Mouse (Mus musculus): ENCODE results near the gene Tmem184b. TPM values are rescaled to one million over a fixed set of nuclear protein-coding genes. Genes with fewer than 3 reads are reported as not detected.

Gene Tmem184b
- polyA plus RNA-seq, 1 experiment from 2014 or later: 63.1 TPM

- H3K9ac ChIP-seq (ENCODE audit: low read depth, low read length): no peak overlapping the region
- no peaks in the 10 kb centered on the region for H3K27me3 ChIP-seq (ENCODE audit: control insufficient read depth, insufficient read depth, low read length)
- 73% methylated on average over 21 of the region's 21 CpGs for WGBS
- no peaks in the 10 kb centered on the region for H3K9me3 ChIP-seq (ENCODE audit: control insufficient read depth, low read length)
- H3K4me2 ChIP-seq (replicated peaks; ENCODE audit: low read depth, low read length): no peak overlapping the region
- peaks cover 28% of the 10 kb centered on the region for H3K4me1 ChIP-seq (ENCODE audit: control insufficient read depth, insufficient read depth, low read length)
- ATAC-seq (ENCODE audit: low FRiP score, low TSS enrichment): no peak
- H3K36me3 ChIP-seq (ENCODE audit: control insufficient read depth, insufficient read depth, low read length): peaks cover 91% of the 10 kb centered on the region
- H3K4me3 ChIP-seq (ENCODE audit: low read length): no peak overlapping the region
- H3K27ac ChIP-seq (ENCODE audit: low read depth, low read length): peak overlapping the region; percentile 82; the same call in 1 of the 2 replicates
Observed at GRCm38 (mm10) chr15:79432892-79433291, 29.5 kb upstream of the Tmem184b start.

GRCm38 (mm10) chr15:79432328-79432727, 29.0 kb upstream of the Tmem184b start:
- Histone ChIP-seq H3K27ac (ENCODE audit: low read depth, low read length) (peak overlapping the region; percentile 82), H3K27me3 (ENCODE audit: control insufficient read depth, insufficient read depth, low read length) (no peaks in the 10 kb centered on the region), H3K4me2 (replicated peaks; ENCODE audit: low read depth, low read length) (no peak overlapping the region), H3K36me3 (ENCODE audit: control insufficient read depth, insufficient read depth, low read length) (peaks cover 91% of the 10 kb centered on the region), H3K4me3 (ENCODE audit: low read length) (no peak overlapping the region), H3K9ac (ENCODE audit: low read depth, low read length) (no peak overlapping the region), H3K4me1 (ENCODE audit: control insufficient read depth, insufficient read depth, low read length) (peaks cover 23% of the 10 kb centered on the region), H3K9me3 (ENCODE audit: control insufficient read depth, low read length) (no peaks in the 10 kb centered on the region)
- no peak for ATAC-seq (ENCODE audit: low FRiP score, low TSS enrichment)
- 84% methylated on average over 11 of the region's 11 CpGs for WGBS

GRCm38 (mm10) chr15:79431925-79432324, 28.6 kb upstream of the Tmem184b start:
- H3K9me3 ChIP-seq (ENCODE audit: control insufficient read depth, low read length): no peaks in the 10 kb centered on the region
- no peak overlapping the region for H3K4me3 ChIP-seq (ENCODE audit: low read length)
- no peak overlapping the region for H3K4me2 ChIP-seq (replicated peaks; ENCODE audit: low read depth, low read length)
- ATAC-seq (ENCODE audit: low FRiP score, low TSS enrichment): no peak
- H3K27me3 ChIP-seq (ENCODE audit: control insufficient read depth, insufficient read depth, low read length): no peaks in the 10 kb centered on the region
- H3K27ac ChIP-seq (ENCODE audit: low read depth, low read length): peak overlapping the region; percentile 82
- peaks cover 90% of the 10 kb centered on the region for H3K36me3 ChIP-seq (ENCODE audit: control insufficient read depth, insufficient read depth, low read length)
- 58% methylated on average over 7 of the region's 7 CpGs for WGBS
- H3K4me1 ChIP-seq (ENCODE audit: control insufficient read depth, insufficient read depth, low read length): peaks cover 21% of the 10 kb centered on the region
- H3K9ac ChIP-seq (ENCODE audit: low read depth, low read length): no peak overlapping the region

GRCm38 (mm10) chr15:79430461-79431000, 27.2 kb upstream of the Tmem184b start:
- 74% methylated on average over 10 of the region's 10 CpGs for WGBS
- Histone ChIP-seq H3K9ac (ENCODE audit: low read depth, low read length) (no peak overlapping the region), H3K27ac (ENCODE audit: low read depth, low read length) (no peak overlapping the region), H3K9me3 (ENCODE audit: control insufficient read depth, low read length) (no peaks in the 10 kb centered on the region), H3K4me3 (ENCODE audit: low read length) (no peak overlapping the region), H3K4me1 (ENCODE audit: control insufficient read depth, insufficient read depth, low read length) (peaks cover 7% of the 10 kb centered on the region), H3K36me3 (ENCODE audit: control insufficient read depth, insufficient read depth, low read length) (peaks cover 86% of the 10 kb centered on the region), H3K27me3 (ENCODE audit: control insufficient read depth, insufficient read depth, low read length) (no peaks in the 10 kb centered on the region), H3K4me2 (replicated peaks; ENCODE audit: low read depth, low read length) (no peak overlapping the region)
- ATAC-seq (ENCODE audit: low FRiP score, low TSS enrichment): no peak

GRCm38 (mm10) chr15:79429994-79430393, 26.6 kb upstream of the Tmem184b start:
- H3K9ac ChIP-seq (ENCODE audit: low read depth, low read length): no peak overlapping the region
- no peaks in the 10 kb centered on the region for H3K9me3 ChIP-seq (ENCODE audit: control insufficient read depth, low read length)
- no peaks in the 10 kb centered on the region for H3K27me3 ChIP-seq (ENCODE audit: control insufficient read depth, insufficient read depth, low read length)
- no peak overlapping the region for H3K27ac ChIP-seq (ENCODE audit: low read depth, low read length)
- peaks cover 3% of the 10 kb centered on the region; the same call in 1 of the 2 replicates for H3K4me1 ChIP-seq (ENCODE audit: control insufficient read depth, insufficient read depth, low read length)
- WGBS: 75% methylated on average over 7 of the region's 9 CpGs
- peaks cover 87% of the 10 kb centered on the region for H3K36me3 ChIP-seq (ENCODE audit: control insufficient read depth, insufficient read depth, low read length)
- H3K4me3 ChIP-seq (ENCODE audit: low read length): no peak overlapping the region
- no peak overlapping the region for H3K4me2 ChIP-seq (replicated peaks; ENCODE audit: low read depth, low read length)
- ATAC-seq (ENCODE audit: low FRiP score, low TSS enrichment): no peak

GRCm38 (mm10) chr15:79429527-79429926, 26.2 kb upstream of the Tmem184b start:
- Histone ChIP-seq H3K9me3 (ENCODE audit: control insufficient read depth, low read length) (no peaks in the 10 kb centered on the region), H3K4me1 (ENCODE audit: control insufficient read depth, insufficient read depth, low read length) (peaks cover 3% of the 10 kb centered on the region; the same call in 1 of the 2 replicates), H3K27me3 (ENCODE audit: control insufficient read depth, insufficient read depth, low read length) (no peaks in the 10 kb centered on the region), H3K36me3 (ENCODE audit: control insufficient read depth, insufficient read depth, low read length) (peaks cover 87% of the 10 kb centered on the region), H3K9ac (ENCODE audit: low read depth, low read length) (no peak overlapping the region), H3K27ac (ENCODE audit: low read depth, low read length) (no peak overlapping the region), H3K4me2 (replicated peaks; ENCODE audit: low read depth, low read length) (no peak overlapping the region), H3K4me3 (ENCODE audit: low read length) (no peak overlapping the region)
- 83% methylated on average over 9 of the region's 12 CpGs for WGBS
- no peak for ATAC-seq (ENCODE audit: low FRiP score, low TSS enrichment)

GRCm38 (mm10) chr15:79428616-79429015, 25.2 kb upstream of the Tmem184b start:
- Histone ChIP-seq H3K27ac (ENCODE audit: low read depth, low read length) (no peak overlapping the region), H3K4me1 (ENCODE audit: control insufficient read depth, insufficient read depth, low read length) (peaks cover 3% of the 10 kb centered on the region; the same call in 1 of the 2 replicates), H3K4me3 (ENCODE audit: low read length) (no peak overlapping the region), H3K4me2 (replicated peaks; ENCODE audit: low read depth, low read length) (no peak overlapping the region), H3K9me3 (ENCODE audit: control insufficient read depth, low read length) (no peaks in the 10 kb centered on the region), H3K36me3 (ENCODE audit: control insufficient read depth, insufficient read depth, low read length) (peaks cover 88% of the 10 kb centered on the region), H3K27me3 (ENCODE audit: control insufficient read depth, insufficient read depth, low read length) (no peaks in the 10 kb centered on the region), H3K9ac (ENCODE audit: low read depth, low read length) (no peak overlapping the region)
- WGBS: 79% methylated on average over 4 of the region's 4 CpGs
- ATAC-seq (ENCODE audit: low FRiP score, low TSS enrichment): no peak

GRCm38 (mm10) chr15:79427516-79427915, 24.1 kb upstream of the Tmem184b start:
- Histone ChIP-seq H3K9me3 (ENCODE audit: control insufficient read depth, low read length) (no peaks in the 10 kb centered on the region), H3K27ac (ENCODE audit: low read depth, low read length) (no peak overlapping the region), H3K27me3 (ENCODE audit: control insufficient read depth, insufficient read depth, low read length) (no peaks in the 10 kb centered on the region), H3K36me3 (ENCODE audit: control insufficient read depth, insufficient read depth, low read length) (peaks cover 90% of the 10 kb centered on the region), H3K4me1 (ENCODE audit: control insufficient read depth, insufficient read depth, low read length) (no peaks in the 10 kb centered on the region; the same call in 1 of the 2 replicates), H3K4me2 (replicated peaks; ENCODE audit: low read depth, low read length) (no peak overlapping the region), H3K9ac (ENCODE audit: low read depth, low read length) (no peak overlapping the region), H3K4me3 (ENCODE audit: low read length) (no peak overlapping the region)
- WGBS: 90% methylated on average over 6 of the region's 6 CpGs
- ATAC-seq (ENCODE audit: low FRiP score, low TSS enrichment): no peak

- 73% methylated on average over 11 of the region's 11 CpGs for WGBS
- no peak overlapping the region for H3K27ac ChIP-seq (ENCODE audit: low read depth, low read length)
- no peak for ATAC-seq (ENCODE audit: low FRiP score, low TSS enrichment)
Observed at GRCm38 (mm10) chr15:79425516-79425915, 22.1 kb upstream of the Tmem184b start.

More at GRCm38 (mm10) chr15:79425516-79425915, 22.1 kb upstream of the Tmem184b start:
- H3K4me1 ChIP-seq (ENCODE audit: control insufficient read depth, insufficient read depth, low read length): no peaks in the 10 kb centered on the region
- no peaks in the 10 kb centered on the region for H3K27me3 ChIP-seq (ENCODE audit: control insufficient read depth, insufficient read depth, low read length)
- H3K9me3 ChIP-seq (ENCODE audit: control insufficient read depth, low read length): no peaks in the 10 kb centered on the region
- no peak overlapping the region for H3K4me2 ChIP-seq (replicated peaks; ENCODE audit: low read depth, low read length)
- peaks cover 94% of the 10 kb centered on the region for H3K36me3 ChIP-seq (ENCODE audit: control insufficient read depth, insufficient read depth, low read length)
- H3K4me3 ChIP-seq (ENCODE audit: low read length): no peak overlapping the region
- H3K9ac ChIP-seq (ENCODE audit: low read depth, low read length): no peak overlapping the region

All from kidney, embryonic 14.5 days (tissue).